8 mouse cellular contexts compared by ENCODE assay signal in genomic region chr9:63603849-63604248, GRCm38 (mm10). TPM values are rescaled to one million over a fixed set of nuclear protein-coding genes. Genes with fewer than 3 reads are reported as not detected.
DNase-seq lines count a peak whose midpoint lies in the region; ATAC-seq lines count a peak whose summit lies in the region.

No protein-coding gene starts in this region.

- H3K4me3 ChIP-seq in embryonic facial prominence, embryonic 14.5 days (ENCODE audit: low read depth, low read length) = peak overlapping the region; percentile 94; the same call in 1 of the 2 replicates
- no peak overlapping the region; the same call in 1 of the 2 replicates for H3K4me3 ChIP-seq in kidney, embryonic 16.5 days (ENCODE audit: low read length)
- H3K4me3 ChIP-seq in midbrain, embryonic 16.5 days (ENCODE audit: low read depth, low read length) = no peak overlapping the region; the same call in 1 of the 2 replicates

- 56% methylated on average over 6 of the region's 6 CpGs for WGBS in embryonic facial prominence, embryonic 14.5 days
- WGBS in kidney, embryonic 16.5 days = 57% methylated on average over 6 of the region's 6 CpGs
- WGBS in midbrain, embryonic 16.5 days = 66% methylated on average over 6 of the region's 6 CpGs

- no peaks in the 10 kb centered on the region for H3K9me3 ChIP-seq in embryonic facial prominence, embryonic 14.5 days (ENCODE audit: control insufficient read depth, low read length)
- no peaks in the 10 kb centered on the region for H3K9me3 ChIP-seq in kidney, embryonic 16.5 days (ENCODE audit: low read length)
- H3K9me3 ChIP-seq in midbrain, embryonic 16.5 days (replicated peaks; ENCODE audit: control insufficient read depth, low read length, poor library complexity, severe bottlenecking) = no peaks in the 10 kb centered on the region

- H3K27ac ChIP-seq in embryonic facial prominence, embryonic 14.5 days (replicated peaks; ENCODE audit: low read depth, low read length) = no peak overlapping the region
- H3K27ac ChIP-seq in kidney, embryonic 16.5 days (ENCODE audit: low read length) = no peak overlapping the region
- H3K27ac ChIP-seq in midbrain, embryonic 16.5 days (ENCODE audit: low read length) = no peak overlapping the region

- H3K27me3 ChIP-seq in embryonic facial prominence, embryonic 14.5 days (replicated peaks; ENCODE audit: control insufficient read depth, insufficient read depth, low read length) = no peaks in the 10 kb centered on the region
- H3K27me3 ChIP-seq in kidney, embryonic 16.5 days (ENCODE audit: insufficient read depth, low read length) = no peaks in the 10 kb centered on the region
- no peaks in the 10 kb centered on the region for H3K27me3 ChIP-seq in midbrain, embryonic 16.5 days (ENCODE audit: control insufficient read depth, insufficient read depth, low read depth, low read length)

- peak overlapping the region; percentile 61 for H3K4me2 ChIP-seq in embryonic facial prominence, embryonic 14.5 days (ENCODE audit: low read depth, low read length)
- peak overlapping the region; percentile 71 for H3K4me2 ChIP-seq in kidney, embryonic 16.5 days (replicated peaks; ENCODE audit: low read depth, low read length)
- peak overlapping the region; percentile 61 for H3K4me2 ChIP-seq in midbrain, embryonic 16.5 days (ENCODE audit: low read length)

- H3K4me1 ChIP-seq in embryonic facial prominence, embryonic 14.5 days (ENCODE audit: control insufficient read depth, insufficient read depth, low read length) = peaks cover 15% of the 10 kb centered on the region; the same call in 1 of the 2 replicates
- peaks cover 13% of the 10 kb centered on the region for H3K4me1 ChIP-seq in kidney, embryonic 16.5 days (ENCODE audit: insufficient read depth, low read length)
- peaks cover 11% of the 10 kb centered on the region for H3K4me1 ChIP-seq in midbrain, embryonic 16.5 days (ENCODE audit: control insufficient read depth, insufficient read depth, low read length)

- ATAC-seq in embryonic facial prominence, embryonic 14.5 days (ENCODE audit: low read depth) = no peak
- ATAC-seq in kidney, embryonic 16.5 days (ENCODE audit: low FRiP score, low TSS enrichment) = no peak
- no peak for ATAC-seq in midbrain, embryonic 16.5 days

- H3K9ac ChIP-seq in embryonic facial prominence, embryonic 14.5 days (ENCODE audit: low read depth, low read length) = no peak overlapping the region
- no peak overlapping the region for H3K9ac ChIP-seq in kidney, embryonic 16.5 days (replicated peaks; ENCODE audit: low read length)
- peak overlapping the region; percentile 22; the same call in 1 of the 2 replicates for H3K9ac ChIP-seq in midbrain, embryonic 16.5 days (ENCODE audit: low read depth, low read length)

- peak; percentile 16 for DNase-seq in adrenal gland, postnatal 10 days
- no peak for DNase-seq in adrenal gland, adult 2 months
- peak; percentile 27 for DNase-seq in A20 (ENCODE audit: low read depth, low spot score)
- no peak for DNase-seq in embryonic facial prominence, embryonic 14.5 days (ENCODE audit: low spot score)
- no peak for DNase-seq in frontal cortex, postnatal 25 days (ENCODE audit: low spot score in 2 of 2)
- no peak for DNase-seq in right cerebral cortex, adult 18-20 months

- no peaks in the 10 kb centered on the region for H3K36me3 ChIP-seq in embryonic facial prominence, embryonic 14.5 days (ENCODE audit: control insufficient read depth, insufficient read depth, low read length)
- H3K36me3 ChIP-seq in kidney, embryonic 16.5 days (ENCODE audit: insufficient read depth, low read length) = no peaks in the 10 kb centered on the region
- no peaks in the 10 kb centered on the region for H3K36me3 ChIP-seq in midbrain, embryonic 16.5 days (ENCODE audit: control insufficient read depth, insufficient read depth, low read length)

RNA-seq across cellular contexts. Expression of gene Aagab, which starts 1.4 kb away (rescaled TPM):
- 10 to 100 TPM; 22.0 to 24.3 TPM for total RNA-seq in adrenal gland, postnatal 10 days (2021)
- 10 to 100 TPM; 21.9 to 32.3 TPM for total RNA-seq in adrenal gland, adult 2 months (2021)
- polyA plus RNA-seq in adrenal gland, adult 2 months (2012; rRNA removed) = 11.8 and 14.1 TPM in 2 replicates
- polyA plus RNA-seq in embryonic facial prominence, embryonic 14.5 days (2014; fragmentation: Nextera tagmentation; extraction: Ambion mirVana) = 26.2 and 27.4 TPM in 2 replicates
- 35.0 and 38.3 TPM in 2 replicates for polyA plus RNA-seq in kidney, embryonic 16.5 days (2015; fragmentation: Nextera tagmentation; extraction: Ambion mirVana)
- 69.6 and 70.7 TPM in 2 replicates for polyA plus RNA-seq in midbrain, embryonic 16.5 days (2015; fragmentation: Nextera tagmentation; extraction: Ambion mirVana)

RNA-seq across cellular contexts. Expression of gene Iqch, which starts 1.6 kb away (rescaled TPM):
- total RNA-seq in adrenal gland, postnatal 10 days (2021) = under 1 TPM; 0.18 TPM
- under 1 TPM in 1 of 2 experiments, not detected in 1; 0.12 TPM for total RNA-seq in adrenal gland, adult 2 months (2021)
- polyA plus RNA-seq in adrenal gland, adult 2 months (2012; rRNA removed) = not detected in 2 replicates
- 0.22 and 0.25 TPM in 2 replicates for polyA plus RNA-seq in embryonic facial prominence, embryonic 14.5 days (2014; fragmentation: Nextera tagmentation; extraction: Ambion mirVana)
- not detected in 2 replicates for polyA plus RNA-seq in kidney, embryonic 16.5 days (2015; fragmentation: Nextera tagmentation; extraction: Ambion mirVana)
- 0.15 TPM in 1 of 2 replicates, not detected in the other for polyA plus RNA-seq in midbrain, embryonic 16.5 days (2015; fragmentation: Nextera tagmentation; extraction: Ambion mirVana)

Comparison
In these comparisons a context has a peak if more than half of its experiments do, and no peak if none do; other contexts are left out.
1. DNase-seq: peak in adrenal gland, postnatal 10 days (single experiment) and A20 (single experiment); none in adrenal gland, adult 2 months (single experiment), embryonic facial prominence, embryonic 14.5 days (single experiment), frontal cortex, postnatal 25 days (0 of 2) and right cerebral cortex, adult 18-20 months (single experiment).
2. Peak in every context shown above with its lines, with median percentiles within 50 percentile points of each other: H3K4me2 ChIP-seq.